Mouse (Mus musculus) small intestine, adult 2 months (tissue): ENCODE data around the gene Gm20388.

ENCODE experiments used
- CTCF ChIP-seq: fragments of 200-500 bp; IDR thresholded peaks from 2 replicates; pipeline ENCODE4 v1.5.1; 2012; ENCODE audit warnings: low read depth, mild to moderate bottlenecking, control low read depth, inconsistent platforms, low read length, moderate library complexity, mixed read lengths; ENCODE audit not compliant: insufficient replicate concordance, insufficient read length; ENCODE audit errors: extremely low read depth
- POLR2A ChIP-seq: fragments of 200-500 bp; IDR thresholded peaks from 2 replicates; pipeline ENCODE4 v1.6.1; 2012; ENCODE audit warnings: low read depth, mild to moderate bottlenecking, control low read depth, inconsistent platforms, low read length, moderate library complexity

- TF ChIP-seq CTCF (no peak), POLR2A (no peak)
These were observed 2045.3 kb downstream of the Gm20388 start for GRCm38 (mm10) chr8:121955825-121956500.
